Mouse (Mus musculus) T-helper 17 cell (primary cell): ENCODE measurements at regions not wholly inside any gene's neighbourhood (a gene's known extent, or its start where the extent isn't known, plus 50 kb on each side); places are given as distances from the start of the nearest gene placed in this dataset.

ENCODE experiments used
- in situ Hi-C, 2 experiments: fragments of 300-600 bp; cut with MboI, MseI; formaldehyde crosslinking; loops; 1 replicate in 1 of 2; 2 replicates in 1 of 2; pipeline ENCODE4 v1.15.1; 2025; ENCODE audit warnings: high pct_unique_total_duplicates in 2 of 2

DNA sequence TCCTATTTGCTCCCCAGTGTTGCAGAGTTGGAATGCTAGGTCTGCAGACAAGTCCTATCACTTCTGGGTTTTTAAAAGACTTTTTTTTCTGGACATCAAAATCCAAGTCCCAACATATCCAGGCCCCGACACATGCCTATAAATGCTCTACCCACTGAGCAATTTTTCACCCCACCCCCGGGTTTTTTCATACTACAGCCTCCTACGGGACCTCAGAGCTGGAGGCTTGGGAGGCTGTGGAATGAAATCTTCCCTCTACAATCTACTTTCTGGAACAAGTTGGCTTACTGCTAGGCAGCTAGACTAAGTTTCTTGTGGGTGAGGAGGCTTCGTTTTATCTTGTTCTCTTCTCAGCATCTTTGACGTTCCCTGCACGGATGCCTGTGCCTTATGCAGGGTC lies 724.7 kb downstream of the Pdcd6ip start:
- in situ Hi-C loops, result no loop called here

- in situ Hi-C loops, result no loop called here
These were observed 715.8 kb upstream of the Arpp21 start for GRCm38 (mm10) chr9:112951567-112951966.

DNA sequence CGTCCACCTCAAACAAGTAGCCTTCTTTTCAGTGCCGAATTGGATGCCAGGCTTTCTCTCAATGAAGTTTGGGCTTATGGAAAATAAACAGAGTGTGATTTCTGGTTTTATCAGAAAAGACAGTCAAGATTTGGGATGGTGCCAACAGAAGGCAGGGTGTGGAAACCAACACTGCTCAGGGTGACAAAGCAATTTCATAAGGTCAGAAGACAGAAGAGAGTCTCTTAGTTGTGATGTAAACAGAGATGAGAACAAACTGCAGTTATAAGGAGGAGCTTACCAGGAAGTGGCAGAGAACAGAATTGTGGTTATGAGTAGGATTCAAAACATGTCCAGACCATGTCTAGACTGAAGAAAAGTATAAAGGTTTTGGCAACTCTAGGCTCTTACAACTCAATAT lies 714.3 kb upstream of the Arpp21 start:
- in situ Hi-C loops, result no loop called here

DNA sequence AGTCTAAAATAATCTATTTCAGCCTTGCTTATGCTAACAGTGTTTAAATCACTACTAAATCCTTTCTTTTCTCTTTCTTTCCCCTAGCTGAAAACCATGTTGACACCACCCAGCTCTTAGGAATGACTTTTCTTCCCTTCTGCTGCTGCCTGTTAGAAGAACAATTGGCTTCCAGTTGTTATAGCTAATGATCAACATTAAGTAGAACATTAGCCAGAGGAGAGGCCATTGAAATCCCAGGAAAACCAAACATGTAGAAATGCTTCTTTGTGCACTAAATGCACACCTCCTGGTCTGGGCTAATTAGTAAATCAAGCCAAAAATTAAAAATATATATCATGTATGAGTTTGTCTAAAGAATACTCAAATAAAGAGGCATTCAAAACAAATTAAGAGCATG lies 703.0 kb upstream of the Arpp21 start:
- in situ Hi-C loops, result no loop called here

- in situ Hi-C loops, result no loop called here
These were observed 673.8 kb upstream of the Arpp21 start for GRCm38 (mm10) chr9:112909311-112910101.

- in situ Hi-C loops, result no loop called here
These were observed 670.2 kb upstream of the Arpp21 start for GRCm38 (mm10) chr9:112905955-112906354.

DNA sequence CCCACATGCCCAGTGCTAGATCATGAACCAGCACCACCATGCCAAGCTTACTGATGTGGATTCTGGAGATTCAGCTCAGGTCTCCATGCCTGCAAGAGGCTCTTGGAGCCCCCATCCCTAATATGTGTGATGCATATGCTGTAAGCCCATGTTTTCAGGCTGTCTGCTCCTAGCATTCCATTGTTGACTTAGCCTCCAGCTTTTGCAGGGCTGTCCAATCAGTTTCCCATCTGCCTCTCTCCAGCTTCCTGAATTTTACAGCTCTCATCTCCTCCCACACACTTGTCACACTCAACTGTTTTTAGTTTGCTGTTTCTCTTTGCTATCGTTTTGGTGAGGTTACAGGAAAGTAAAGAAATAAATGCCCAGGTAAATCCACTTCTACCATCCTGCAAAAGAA lies 629.2 kb upstream of the Arpp21 start:
- in situ Hi-C loops, result no loop called here

GRCm38 (mm10) chr9:112861136-112861535 lies 625.4 kb upstream of the Arpp21 start:
- in situ Hi-C loops, result no loop called here

GRCm38 (mm10) chr9:112860307-112860893 lies 624.7 kb upstream of the Arpp21 start:
- in situ Hi-C loops, result no loop called here

DNA sequence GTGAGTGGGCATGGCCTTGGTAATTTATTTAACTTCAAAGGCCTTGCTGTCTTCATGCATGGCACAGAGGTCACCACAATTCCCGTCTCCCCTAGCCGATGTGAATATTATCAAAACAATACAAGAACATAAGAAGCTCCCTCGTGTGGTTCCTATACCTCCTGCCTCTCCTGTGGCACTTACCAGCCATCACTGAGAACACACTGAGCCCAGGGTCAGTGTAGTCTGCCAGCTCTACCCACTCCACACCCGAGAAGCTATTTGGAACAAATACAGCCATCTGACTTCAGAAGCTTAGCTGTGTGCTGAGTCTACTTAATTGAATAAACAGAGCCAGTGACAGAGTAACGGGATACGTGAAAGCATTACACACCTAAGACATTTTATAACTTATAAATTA lies 605.7 kb upstream of the Arpp21 start:
- in situ Hi-C loops, result no loop called here

- in situ Hi-C loops, result no loop called here
These were observed 603.5 kb upstream of the Arpp21 start for GRCm38 (mm10) chr9:112839071-112839793.

DNA sequence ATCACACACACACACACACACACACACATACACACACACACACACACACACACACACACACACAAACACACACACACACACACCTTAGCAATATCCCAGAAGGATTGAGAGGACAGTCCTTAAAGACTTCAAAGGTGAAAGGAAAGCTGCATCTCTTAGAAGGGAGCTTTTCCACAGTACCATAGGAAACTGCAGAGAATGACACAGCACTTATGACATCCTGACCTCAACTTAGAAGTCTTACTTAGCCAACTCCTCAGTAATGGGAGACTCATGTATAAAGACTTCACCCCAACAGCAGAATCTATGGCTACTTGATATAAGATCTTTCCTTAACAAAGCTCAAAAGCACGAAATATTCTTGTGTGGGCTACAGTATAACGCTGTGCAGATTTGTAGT lies 601.8 kb upstream of the Arpp21 start:
- in situ Hi-C loops, result no loop called here

DNA sequence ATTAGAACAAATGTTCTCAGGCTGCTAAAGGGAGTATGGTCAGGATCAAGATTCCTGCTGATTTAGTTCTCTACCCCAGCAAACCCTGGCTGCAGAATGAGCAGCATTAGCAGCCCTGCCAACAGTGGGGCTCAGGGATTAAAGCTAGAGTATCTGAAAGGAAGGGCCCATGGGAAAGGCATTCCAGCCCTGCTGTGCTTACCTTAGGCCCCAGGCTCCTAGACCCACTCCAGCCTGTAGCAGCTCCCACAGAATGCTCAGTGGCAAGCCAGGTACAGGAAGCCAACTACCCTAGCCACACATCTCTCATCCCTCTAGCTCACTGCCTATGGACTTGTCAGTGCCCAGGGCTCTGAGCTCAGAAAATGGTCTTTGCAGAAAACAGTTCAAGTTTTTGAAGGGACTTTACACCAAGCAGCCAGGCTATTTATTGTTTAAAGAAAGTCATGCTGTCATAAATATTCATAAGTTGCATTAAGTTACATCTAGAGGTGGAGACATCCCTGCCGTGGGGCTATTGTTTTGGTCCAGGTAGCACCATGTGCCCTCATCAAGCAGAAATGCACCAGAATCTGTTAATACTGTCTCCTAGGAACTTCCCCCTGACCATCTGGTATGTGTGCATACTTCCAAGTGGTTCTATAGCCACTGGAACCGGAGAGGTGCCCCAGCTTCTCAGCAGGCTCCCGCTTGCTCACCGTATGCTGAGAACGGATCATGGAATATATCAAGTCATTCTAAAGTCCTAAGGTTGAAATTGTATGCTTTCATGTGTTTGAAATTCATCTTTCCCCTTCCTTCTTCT lies 598.9 kb upstream of the Arpp21 start:
- in situ Hi-C loops, result no loop called here

DNA sequence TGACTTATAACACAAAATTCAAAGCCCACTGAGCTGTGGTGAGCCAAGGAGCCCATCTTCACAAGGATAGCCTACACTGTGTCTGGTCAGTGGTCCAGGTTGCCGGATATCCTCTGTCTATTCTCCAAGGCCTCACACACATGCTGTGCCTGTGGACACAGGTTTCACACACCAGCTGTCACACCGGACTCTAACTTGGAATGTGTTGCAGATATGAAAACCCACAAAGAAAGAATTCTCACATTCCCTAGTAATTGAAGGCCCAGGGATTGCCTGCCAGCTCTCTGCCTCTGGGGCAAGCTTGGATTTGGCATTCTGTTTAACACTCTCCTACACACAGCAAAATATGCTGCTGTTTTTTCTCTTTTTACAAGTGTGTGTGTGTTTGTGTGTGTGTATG lies 595.4 kb upstream of the Arpp21 start:
- in situ Hi-C loops, result no loop called here

- in situ Hi-C loops, result no loop called here
These were observed 592.9 kb upstream of the Arpp21 start for GRCm38 (mm10) chr9:112828602-112829001.

DNA sequence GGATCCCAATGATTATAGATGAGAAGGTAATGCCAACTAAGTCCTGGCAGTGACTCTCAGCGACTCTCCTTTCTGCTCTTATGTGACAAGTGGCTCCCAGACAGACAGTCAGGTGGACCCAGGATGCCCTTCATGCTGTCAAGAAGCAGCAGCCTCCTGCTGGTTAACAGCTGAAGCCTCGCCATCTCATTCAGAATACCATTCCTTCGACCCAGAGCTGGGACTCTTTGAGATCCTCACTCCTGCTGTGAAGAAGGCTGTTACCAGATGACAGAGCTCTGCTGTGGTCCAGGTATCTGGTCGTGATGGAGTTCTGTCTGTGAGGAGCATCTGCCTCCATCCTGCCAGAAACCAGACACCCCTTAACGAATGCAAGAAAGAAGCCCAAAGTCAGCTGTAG lies 590.9 kb upstream of the Arpp21 start:
- in situ Hi-C loops, result no loop called here

GRCm38 (mm10) chr9:112821940-112822339 lies 586.2 kb upstream of the Arpp21 start:
- in situ Hi-C loops, result no loop called here

DNA sequence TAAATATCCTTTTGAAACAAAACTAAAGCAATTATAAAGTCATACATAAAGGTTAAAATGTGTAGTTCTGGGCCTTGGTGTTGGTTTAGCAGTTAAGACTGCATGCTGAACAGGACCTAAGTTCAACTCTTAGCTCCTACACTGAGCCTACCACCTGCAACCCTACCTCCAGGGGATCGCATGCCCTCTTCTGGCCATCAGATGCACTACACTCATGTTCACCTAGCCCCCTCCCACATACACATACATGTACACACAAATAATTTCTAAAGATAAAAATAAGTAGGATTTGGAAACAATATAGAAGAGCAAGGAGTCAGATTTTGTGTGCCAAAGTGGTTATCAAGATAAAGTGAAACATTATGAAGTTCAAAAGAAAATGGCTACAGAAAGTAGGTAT lies 576.2 kb upstream of the Arpp21 start:
- in situ Hi-C loops, result no loop called here

DNA sequence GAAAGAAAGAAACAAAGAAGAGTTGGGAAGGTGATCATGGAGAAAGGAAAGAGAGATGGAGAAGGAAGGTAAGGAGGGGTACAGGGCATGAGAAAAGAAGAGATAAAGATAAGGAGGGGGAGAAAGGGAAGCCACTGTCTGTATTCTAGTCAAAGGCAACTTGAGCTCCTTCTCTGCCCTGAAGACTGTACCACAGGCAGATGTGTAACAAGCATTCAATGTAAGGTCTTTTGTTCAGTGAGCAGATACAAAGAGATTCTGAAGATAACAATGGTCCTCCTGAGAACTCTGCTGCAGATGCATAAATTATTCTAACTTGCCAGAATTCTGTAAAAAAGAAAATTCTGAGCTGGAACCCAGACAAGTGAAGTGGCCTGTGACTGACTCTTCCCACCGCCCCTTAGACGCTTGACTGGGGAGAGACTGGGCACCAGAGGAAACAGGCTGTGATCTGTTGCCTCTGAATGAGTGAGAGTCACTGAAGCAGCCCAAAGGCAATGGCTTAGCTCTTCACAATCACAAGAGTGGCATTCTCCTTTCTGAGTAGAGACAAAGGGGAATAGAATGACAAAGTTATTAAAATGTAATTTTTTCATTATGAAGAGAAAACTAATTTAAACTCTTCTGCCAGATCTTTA lies 564.0 kb upstream of the Arpp21 start:
- in situ Hi-C loops, result no loop called here

GRCm38 (mm10) chr9:112793537-112793936 lies 557.8 kb upstream of the Arpp21 start:
- in situ Hi-C loops, result no loop called here

DNA sequence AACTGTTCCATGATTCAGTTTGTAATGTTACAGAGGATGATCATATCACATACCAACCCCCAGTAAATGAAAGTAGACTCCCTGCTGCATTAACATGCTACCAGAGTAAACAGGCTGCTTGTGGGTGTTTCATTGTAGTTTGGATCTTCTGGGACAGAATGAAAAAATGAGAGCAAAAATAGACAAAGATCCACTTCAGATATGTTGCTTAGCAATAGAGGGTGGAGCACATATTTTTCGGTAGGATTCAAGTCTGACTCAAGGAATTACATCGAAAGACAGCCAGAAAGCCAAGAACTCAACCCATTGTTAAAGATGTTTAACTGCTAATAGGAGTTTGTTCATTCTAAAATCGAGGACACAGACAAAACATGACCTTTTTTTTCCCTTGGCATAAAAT lies 536.2 kb upstream of the Arpp21 start:
- in situ Hi-C loops, result no loop called here

DNA sequence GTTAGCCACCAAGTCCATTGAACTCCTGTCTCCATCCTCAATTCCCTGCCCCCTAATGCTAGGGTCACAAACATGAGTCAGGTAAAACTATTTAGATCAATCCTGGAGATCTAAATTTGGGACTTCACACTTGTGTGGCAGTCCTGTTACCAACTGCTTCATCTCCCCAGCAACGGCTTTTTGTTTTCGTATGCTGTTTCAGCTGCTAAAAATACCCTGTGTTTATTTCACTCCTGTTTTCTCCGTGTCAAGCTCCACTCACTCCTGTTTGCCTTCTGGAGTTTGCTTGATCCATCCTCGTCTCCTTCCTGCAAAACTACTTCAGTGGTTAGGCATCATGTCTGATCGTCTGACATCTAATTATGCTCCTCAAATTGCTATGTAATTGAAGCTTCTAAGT lies 508.9 kb upstream of the Arpp21 start:
- in situ Hi-C loops, result no loop called here
